Mouse (Mus musculus) midbrain, embryonic 10.5 days (tissue): Measurements from ENCODE around the gene Nap1l1. TPM values are rescaled to one million over a fixed set of nuclear protein-coding genes. Genes with fewer than 3 reads are reported as not detected.

Source experiments
- DNase-seq: peaks from one replicate; pipeline ENCODE4 v3.0.0-alpha.2; 2017; ENCODE audit warnings: low spot score
- H3K27ac ChIP-seq: fragments of 300-500 bp; sonication (generic); replicated peaks from 2 replicates; pipeline ENCODE4 v1.5.1; 2016; ENCODE audit warnings: mild to moderate bottlenecking
- H3K27me3 ChIP-seq: fragments of 300-500 bp; sonication (generic); 2 replicates; pipeline ENCODE4 v1.6.1; 2016; ENCODE audit warnings: low read depth, mild to moderate bottlenecking; ENCODE audit not compliant: poor library complexity, severe bottlenecking
- H3K36me3 ChIP-seq: fragments of 300-500 bp; sonication (generic); 2 replicates; pipeline ENCODE4 v1.6.1; 2016; ENCODE audit warnings: mild to moderate bottlenecking, moderate library complexity
- H3K4me1 ChIP-seq: fragments of 300-500 bp; sonication (generic); 2 replicates; pipeline ENCODE4 v1.6.1; 2016
- H3K4me3 ChIP-seq: fragments of 300-500 bp; sonication (generic); 2 replicates; pipeline ENCODE4 v1.5.1; 2016; ENCODE audit warnings: mild to moderate bottlenecking, moderate library complexity
- H3K9me3 ChIP-seq: fragments of 300-500 bp; sonication (generic); replicated peaks from 2 replicates; pipeline ENCODE4 v1.6.1; 2016; ENCODE audit warnings: mild to moderate bottlenecking
- WGBS: fragments of 180-500 bp; shearing (Covaris S2); methylation state at CpG from one replicate; pipeline ENCODE4 v1.1.7; 2016; 5-methylcytosine and 5-hydroxymethylcytosine counted together
- polyA plus RNA-seq: library from polyadenylated mRNA; unstranded; fragments of >200 nt; fragmentation: Nextera tagmentation; extraction: Ambion mirVana; gene quantifications from 2 replicates; pipeline ENCODE4 v1.2.1, GENCODE M21; 2016

The Nap1l1 gene
- polyA plus RNA-seq, 1 experiment from 2014 or later = 424 TPM

GRCm38 (mm10) chr10:111459040-111459439 is 14.0 kb upstream of the Nap1l1 start:
- H3K27me3 ChIP-seq = no peaks in the 10 kb centered on the region
- no peaks in the 10 kb centered on the region for H3K36me3 ChIP-seq
- no peak overlapping the region for H3K4me3 ChIP-seq
- peaks cover 20% of the 10 kb centered on the region for H3K4me1 ChIP-seq
- 87% methylated on average over 9 of the region's 9 CpGs for WGBS
- H3K27ac ChIP-seq = no peak overlapping the region
- H3K9me3 ChIP-seq = no peaks in the 10 kb centered on the region
- no peak for DNase-seq

- Histone ChIP-seq H3K9me3 (no peaks in the 10 kb centered on the region), H3K27ac (no peak overlapping the region), H3K4me1 (peaks cover 20% of the 10 kb centered on the region), H3K36me3 (no peaks in the 10 kb centered on the region), H3K27me3 (no peaks in the 10 kb centered on the region), H3K4me3 (no peak overlapping the region)
- DNase-seq = no peak
- WGBS = 84% methylated on average over 3 of the region's 3 CpGs
Observed at GRCm38 (mm10) chr10:111459874-111460273, 13.1 kb upstream of the Nap1l1 start.

GRCm38 (mm10) chr10:111460381-111460780 is 12.6 kb upstream of the Nap1l1 start:
- peak; percentile 45 for DNase-seq
- Histone ChIP-seq H3K27ac (peak overlapping the region; percentile 23; the same call in 1 of the 2 replicates), H3K4me3 (no peak overlapping the region)

GRCm38 (mm10) chr10:111464833-111465232 is 8.2 kb upstream of the Nap1l1 start:
- Histone ChIP-seq H3K9me3 (no peaks in the 10 kb centered on the region), H3K27me3 (no peaks in the 10 kb centered on the region), H3K4me3 (no peak overlapping the region), H3K27ac (no peak overlapping the region), H3K4me1 (peaks cover 9% of the 10 kb centered on the region), H3K36me3 (no peaks in the 10 kb centered on the region)
- 85% methylated on average over 1 of the region's 1 CpGs for WGBS
- no peak for DNase-seq

More at GRCm38 (mm10) chr10:111460381-111460780, 12.6 kb upstream of the Nap1l1 start:
- WGBS = 20% methylated on average over 4 of the region's 4 CpGs
- no peaks in the 10 kb centered on the region for H3K9me3 ChIP-seq
- H3K27me3 ChIP-seq = no peaks in the 10 kb centered on the region
- peaks cover 20% of the 10 kb centered on the region for H3K4me1 ChIP-seq
- no peaks in the 10 kb centered on the region for H3K36me3 ChIP-seq

- Histone ChIP-seq H3K27ac (no peak overlapping the region), H3K4me1 (peaks cover 3% of the 10 kb centered on the region), H3K4me3 (no peak overlapping the region), H3K27me3 (no peaks in the 10 kb centered on the region), H3K9me3 (no peaks in the 10 kb centered on the region), H3K36me3 (no peaks in the 10 kb centered on the region)
- WGBS = 62% methylated on average over 2 of the region's 2 CpGs
- DNase-seq = no peak
Observed at GRCm38 (mm10) chr10:111465409-111465808, 7.6 kb upstream of the Nap1l1 start.

GRCm38 (mm10) chr10:111471166-111471565 is 1.9 kb upstream of the Nap1l1 start:
- DNase-seq = no peak
- 82% methylated on average over 9 of the region's 9 CpGs for WGBS
- peaks cover 35% of the 10 kb centered on the region for H3K4me1 ChIP-seq
- H3K27ac ChIP-seq = no peak overlapping the region
- H3K9me3 ChIP-seq = no peaks in the 10 kb centered on the region
- peaks cover 11% of the 10 kb centered on the region for H3K36me3 ChIP-seq
- H3K27me3 ChIP-seq = no peaks in the 10 kb centered on the region
- no peak overlapping the region for H3K4me3 ChIP-seq

GRCm38 (mm10) chr10:111473511-111474371 is 718 bp downstream of the Nap1l1 start:
- peak overlapping the region; percentile 97 for H3K4me3 ChIP-seq
- H3K27me3 ChIP-seq = no peaks in the 10 kb centered on the region
- WGBS = under 1% methylated on average over 55 of the region's 58 CpGs
- peak overlapping the region; percentile 100 for H3K27ac ChIP-seq
- peaks cover 31% of the 10 kb centered on the region for H3K36me3 ChIP-seq
- peaks cover 56% of the 10 kb centered on the region for H3K4me1 ChIP-seq
- peak; percentile 77 for DNase-seq
- H3K9me3 ChIP-seq = no peaks in the 10 kb centered on the region

GRCm38 (mm10) chr10:111476301-111476700 is 3.3 kb downstream of the Nap1l1 start:
- Histone ChIP-seq H3K9me3 (no peaks in the 10 kb centered on the region), H3K4me3 (peak overlapping the region; percentile 97), H3K27me3 (no peaks in the 10 kb centered on the region), H3K4me1 (peaks cover 68% of the 10 kb centered on the region), H3K36me3 (peaks cover 51% of the 10 kb centered on the region), H3K27ac (no peak overlapping the region)
- WGBS = 72% methylated on average over 4 of the region's 4 CpGs
- DNase-seq = no peak

GRCm38 (mm10) chr10:111476989-111477510 is 4.0 kb downstream of the Nap1l1 start:
- Histone ChIP-seq H3K4me1 (peaks cover 63% of the 10 kb centered on the region), H3K36me3 (peaks cover 58% of the 10 kb centered on the region), H3K4me3 (peak overlapping the region; percentile 97; the same call in 1 of the 2 replicates), H3K27ac (no peak overlapping the region), H3K27me3 (no peaks in the 10 kb centered on the region), H3K9me3 (no peaks in the 10 kb centered on the region)
- WGBS = 89% methylated on average over 6 of the region's 6 CpGs
- DNase-seq = no peak

GRCm38 (mm10) chr10:111479599-111479998 is 6.6 kb downstream of the Nap1l1 start:
- H3K36me3 ChIP-seq = peaks cover 84% of the 10 kb centered on the region
- 85% methylated on average over 5 of the region's 5 CpGs for WGBS

GRCm38 (mm10) chr10:111482654-111483053 is 9.6 kb downstream of the Nap1l1 start:
- H3K27me3 ChIP-seq = no peaks in the 10 kb centered on the region
- 94% methylated on average over 2 of the region's 2 CpGs for WGBS
- H3K27ac ChIP-seq = no peak overlapping the region
- no peaks in the 10 kb centered on the region for H3K9me3 ChIP-seq
- no peak for DNase-seq
- peaks cover 18% of the 10 kb centered on the region for H3K4me1 ChIP-seq
- H3K36me3 ChIP-seq = peaks cover 89% of the 10 kb centered on the region
- H3K4me3 ChIP-seq = no peak overlapping the region

More at GRCm38 (mm10) chr10:111479599-111479998, 6.6 kb downstream of the Nap1l1 start:
- no peak overlapping the region for H3K27ac ChIP-seq
- no peak for DNase-seq
- H3K4me3 ChIP-seq = no peak overlapping the region
- H3K27me3 ChIP-seq = no peaks in the 10 kb centered on the region
- H3K4me1 ChIP-seq = peaks cover 49% of the 10 kb centered on the region
- no peaks in the 10 kb centered on the region for H3K9me3 ChIP-seq

GRCm38 (mm10) chr10:111484079-111484478 is 11.1 kb downstream of the Nap1l1 start:
- Histone ChIP-seq H3K9me3 (no peaks in the 10 kb centered on the region), H3K27ac (no peak overlapping the region), H3K4me3 (no peak overlapping the region), H3K27me3 (no peaks in the 10 kb centered on the region), H3K4me1 (peaks cover 11% of the 10 kb centered on the region; the same call in 1 of the 2 replicates), H3K36me3 (peaks cover 94% of the 10 kb centered on the region)
- DNase-seq = no peak
- 91% methylated on average over 5 of the region's 5 CpGs for WGBS

- H3K4me1 ChIP-seq = no peaks in the 10 kb centered on the region
- H3K27me3 ChIP-seq = no peaks in the 10 kb centered on the region
- DNase-seq = peak; percentile 6
- H3K36me3 ChIP-seq = peaks cover 100% of the 10 kb centered on the region
- H3K27ac ChIP-seq = no peak overlapping the region
- no peaks in the 10 kb centered on the region for H3K9me3 ChIP-seq
- H3K4me3 ChIP-seq = no peak overlapping the region
- 91% methylated on average over 2 of the region's 2 CpGs for WGBS
Observed at GRCm38 (mm10) chr10:111488793-111489192, 15.8 kb downstream of the Nap1l1 start.
